Mouse (Mus musculus): ENCODE data around the gene Nlgn1.

- TF ChIP-seq CTCF (conservative IDR thresholded peaks at IDR 0.05; ENCODE audit: low read length) (no peak), POU5F1 (IDR thresholded peaks at IDR 0.05; ENCODE audit: borderline replicate concordance, low read length) (no peak), NANOG (IDR thresholded peaks at IDR 0.05; ENCODE audit: borderline replicate concordance, low read length) (no peak)
These were observed 635.0 kb downstream of the Nlgn1 start for GRCm38 (mm10) chr3:25697231-25697630.
